Mouse (Mus musculus): ENCODE measurements around the gene Pom121.
"Not testable (repeated sequence)": the region's sequence is repeated elsewhere in the genome, so short reads cannot be mapped to it uniquely, and the experiment has no call there.

Gene Pom121

GRCm38 (mm10) chr5:135369787-135370654 is 24.3 kb downstream of the Pom121 start, which contains the start of gene Nsun5:
Gene Nsun5, plus strand, starts transcription at chr5:135369953.
- in situ Hi-C loops (cut with MboI; ENCODE audit: low sequenced_read_pairs) = no loop called here

DNA sequence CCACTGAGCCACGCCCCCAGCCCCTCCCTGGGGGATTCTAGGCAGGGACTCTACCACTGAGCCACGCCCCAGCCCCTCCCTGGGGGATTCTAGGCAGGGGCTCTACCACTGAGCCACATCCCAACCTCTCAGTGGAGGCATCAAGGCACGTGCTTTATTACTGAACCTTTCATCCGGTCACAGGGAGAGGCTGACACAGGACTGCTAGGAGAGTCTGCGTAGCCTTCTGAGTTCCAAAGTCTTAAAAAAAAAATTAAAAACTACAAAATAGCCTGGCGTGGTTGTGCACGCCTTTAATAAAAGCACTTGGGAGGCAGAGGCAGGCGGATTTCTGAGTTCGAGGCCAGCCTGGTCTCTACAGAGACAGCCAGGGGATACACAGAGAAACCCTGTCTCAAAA is 25.1 kb downstream of the Pom121 start:
- in situ Hi-C loops (cut with MboI; ENCODE audit: low sequenced_read_pairs) = not testable (repeated sequence)

DNA sequence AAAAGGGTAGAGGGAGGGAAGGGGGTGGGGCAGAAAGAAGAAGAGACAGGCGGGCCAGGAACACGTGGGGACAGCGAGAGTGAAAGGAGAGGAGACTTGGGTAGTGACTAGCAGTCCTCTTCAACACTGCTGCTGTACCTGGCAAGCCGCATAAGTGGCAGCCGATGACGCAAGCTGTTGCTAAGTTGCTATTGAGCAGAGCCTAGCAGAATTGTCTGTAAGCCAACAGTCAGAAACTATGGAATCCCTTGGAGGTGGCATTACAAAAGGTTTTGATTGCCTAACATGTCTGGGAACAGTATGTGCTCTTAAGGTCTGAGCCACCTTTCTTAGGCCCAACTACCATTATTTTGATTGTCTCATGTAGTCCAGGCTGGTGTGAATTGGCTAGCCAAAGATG is 26.0 kb downstream of the Pom121 start:
- in situ Hi-C loops (cut with MboI; ENCODE audit: low sequenced_read_pairs) = no loop called here

DNA sequence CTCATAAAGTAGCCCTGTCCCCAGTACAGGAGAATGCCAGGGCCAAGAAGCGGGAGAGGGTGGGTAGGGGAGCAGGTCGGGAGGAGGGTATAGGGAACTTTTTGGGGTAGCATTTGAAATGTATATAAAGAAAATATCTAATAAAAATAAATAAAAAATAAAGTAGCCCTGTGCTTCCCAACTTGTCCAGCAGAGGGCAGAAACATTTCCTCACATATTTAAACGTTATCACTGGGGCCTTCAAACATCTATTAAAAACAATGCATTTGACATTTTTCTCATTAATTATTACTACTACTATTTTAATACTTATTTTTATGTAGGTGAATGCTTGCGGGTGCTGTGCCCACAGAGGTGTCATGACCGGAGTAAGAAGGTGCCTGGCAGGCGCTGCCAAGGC is 26.5 kb downstream of the Pom121 start:
- in situ Hi-C loops (cut with MboI; ENCODE audit: low sequenced_read_pairs) = no loop called here

DNA sequence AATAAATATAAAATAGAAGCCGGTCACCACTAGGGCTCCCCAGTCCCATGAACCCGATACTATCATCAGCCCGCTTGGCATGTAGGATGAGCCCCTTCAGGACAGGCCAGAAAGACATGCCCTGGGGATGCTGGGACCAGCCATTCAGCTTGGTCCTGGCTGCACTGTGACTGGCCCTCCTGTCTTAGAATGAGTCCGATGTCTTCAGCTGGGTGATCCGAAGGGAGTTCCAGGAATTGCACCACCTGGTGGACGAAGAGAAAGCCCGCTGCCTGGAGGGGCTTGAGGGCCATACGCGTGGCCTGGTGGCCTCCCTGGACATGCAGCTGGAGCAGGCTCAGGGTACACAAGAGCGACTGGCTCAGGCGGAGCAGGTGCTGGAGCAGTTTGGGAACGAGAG is 30.8 kb downstream of the Pom121 start:
- in situ Hi-C loops (cut with MboI; ENCODE audit: low sequenced_read_pairs) = no loop called here

DNA sequence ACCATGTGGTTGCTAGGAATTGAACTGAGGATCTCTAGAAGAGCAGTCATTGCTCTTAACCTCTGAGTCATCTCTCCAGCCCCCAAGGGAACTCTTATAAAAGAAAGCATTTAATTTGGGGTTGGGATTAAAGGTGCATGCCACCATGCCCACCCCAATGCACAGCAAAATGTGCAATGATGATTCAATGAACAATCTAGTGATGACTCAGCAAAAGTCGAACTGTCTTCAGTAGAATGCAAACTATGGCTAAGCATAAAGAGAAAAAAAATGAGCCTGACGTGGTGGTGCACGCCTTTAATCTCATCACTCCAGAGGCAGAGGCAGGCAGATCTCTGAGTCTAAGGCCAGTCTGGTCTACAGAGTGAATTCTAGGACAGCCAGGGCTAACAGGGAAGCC is 31.8 kb downstream of the Pom121 start:
- in situ Hi-C loops (cut with MboI; ENCODE audit: low sequenced_read_pairs) = no loop called here

- in situ Hi-C loops (cut with MboI; ENCODE audit: low sequenced_read_pairs) = no loop called here
Measured at GRCm38 (mm10) chr5:135359772-135360171, 34.6 kb downstream of the Pom121 start.

DNA sequence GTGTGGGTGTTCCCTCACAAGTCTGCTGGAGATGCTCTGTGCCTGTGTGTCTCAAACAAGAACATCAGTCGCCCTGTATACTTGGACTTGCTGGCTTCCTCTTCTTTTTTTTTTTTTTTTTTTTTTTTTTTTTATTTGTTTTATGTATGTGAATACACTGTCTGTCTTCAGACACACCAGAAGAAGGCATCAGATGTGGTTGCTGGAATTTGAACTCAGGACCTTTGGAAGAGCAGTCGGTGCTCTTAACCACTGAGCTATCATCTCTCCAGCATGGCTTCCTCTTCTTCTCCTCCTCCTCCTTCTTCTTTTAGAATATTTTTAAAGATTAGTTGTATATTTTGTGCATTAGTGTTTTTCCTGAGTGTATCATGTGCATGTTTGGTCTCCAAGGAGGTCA is 36.8 kb downstream of the Pom121 start:
- in situ Hi-C loops (cut with MboI; ENCODE audit: low sequenced_read_pairs) = no loop called here

- in situ Hi-C loops (cut with MboI; ENCODE audit: low sequenced_read_pairs) = no loop called here
Measured at GRCm38 (mm10) chr5:135356090-135356489, 38.3 kb downstream of the Pom121 start.

DNA sequence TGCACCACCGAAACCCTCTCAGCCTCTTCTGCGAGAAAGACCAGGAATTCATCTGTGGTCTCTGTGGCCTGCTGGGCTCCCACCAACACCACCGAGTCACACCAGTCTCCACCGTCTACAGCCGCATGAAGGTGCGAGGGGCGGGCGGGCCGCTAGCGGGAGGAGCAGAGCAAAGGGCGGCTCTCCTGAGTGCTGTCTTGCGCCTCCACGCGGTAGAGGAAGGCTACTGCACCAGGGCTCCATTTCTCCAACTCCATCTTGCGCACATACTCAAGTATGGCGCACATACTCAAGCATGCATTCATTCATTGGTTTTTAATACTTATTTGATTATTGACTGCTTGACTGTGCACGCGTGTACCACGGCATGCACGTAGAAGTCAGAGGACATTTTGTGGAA is 40.8 kb downstream of the Pom121 start:
- in situ Hi-C loops (cut with MboI; ENCODE audit: low sequenced_read_pairs) = no loop called here

DNA sequence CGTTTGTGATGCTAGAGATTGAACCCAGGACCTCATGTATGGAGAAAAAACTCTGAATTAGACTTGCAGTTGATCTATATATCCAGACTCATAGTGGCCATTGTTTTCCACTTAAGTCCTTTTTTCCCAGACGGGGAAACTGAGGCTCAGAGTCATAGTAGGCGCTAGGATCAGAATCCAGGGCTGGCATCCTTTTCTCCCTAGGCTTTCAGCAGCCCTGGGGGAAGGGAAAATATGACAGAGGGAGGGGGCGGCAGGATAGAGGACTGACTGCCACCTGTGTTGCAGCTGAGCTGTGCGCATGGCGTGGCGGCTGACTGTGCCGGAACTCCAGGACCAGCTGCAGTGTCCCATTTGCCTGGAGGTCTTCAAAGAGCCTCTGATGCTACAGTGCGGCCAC is 41.4 kb downstream of the Pom121 start, which contains the start of gene Trim50:
Trim50 (plus strand) TSS at position 301 of the 400 bp plus-strand sequence.
- in situ Hi-C loops (cut with MboI; ENCODE audit: low sequenced_read_pairs) = no loop called here

GRCm38 (mm10) chr5:135351606-135352005 is 42.7 kb downstream of the Pom121 start:
- in situ Hi-C loops (cut with MboI; ENCODE audit: low sequenced_read_pairs) = no loop called here

DNA sequence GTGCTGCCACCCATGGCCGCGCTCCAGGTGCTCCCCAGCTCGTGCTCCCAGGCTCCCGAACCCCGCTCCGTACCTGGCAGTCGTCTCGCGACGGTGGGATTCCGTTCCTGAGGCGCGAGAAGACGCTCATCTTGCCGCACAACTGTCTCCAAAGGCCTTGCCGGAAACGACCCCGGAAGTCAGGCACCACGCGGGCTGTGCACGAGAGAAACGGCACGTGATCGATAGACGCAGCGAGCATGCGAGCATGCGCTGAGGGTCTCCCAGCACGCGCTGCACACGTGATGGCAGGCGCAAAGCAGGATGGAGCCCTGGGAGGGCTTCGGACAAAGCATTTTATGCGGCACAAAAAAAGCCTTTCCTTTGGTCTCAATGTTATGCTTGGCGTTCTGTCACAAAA is 44.5 kb downstream of the Pom121 start, which contains the start of gene Fkbp6:
Fkbp6 (minus strand) TSS at position 183 of the 400 bp plus-strand sequence.
- in situ Hi-C loops (cut with MboI; ENCODE audit: low sequenced_read_pairs) = no loop called here

DNA sequence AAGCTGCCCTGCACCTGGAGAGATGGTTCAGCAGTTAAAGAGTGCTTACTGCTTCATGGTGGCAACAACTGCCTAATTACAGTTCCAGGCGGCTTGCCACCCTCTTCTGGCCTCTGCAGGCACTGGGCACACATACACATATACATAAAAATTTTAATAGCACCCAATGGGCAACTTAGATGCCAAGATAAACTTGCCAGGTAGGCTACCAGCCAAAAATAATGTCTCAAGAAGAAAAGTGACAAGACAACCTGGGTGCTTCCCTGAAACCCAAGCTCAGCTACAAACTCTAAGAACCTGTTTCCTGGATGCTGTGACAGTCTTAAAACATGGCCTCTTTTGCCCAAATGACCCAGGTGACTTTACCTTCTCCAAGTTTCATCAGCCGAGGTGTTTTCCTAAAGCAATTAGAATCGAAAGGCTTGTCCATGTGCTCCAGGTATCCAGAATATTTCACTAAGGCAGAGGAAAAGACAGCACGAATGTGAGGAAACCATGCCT is 46.8 kb downstream of the Pom121 start:
- in situ Hi-C loops (cut with MboI; ENCODE audit: low sequenced_read_pairs) = no loop called here

- in situ Hi-C loops (cut with MboI; ENCODE audit: low sequenced_read_pairs) = no loop called here
Measured at GRCm38 (mm10) chr5:135346430-135346829, 47.9 kb downstream of the Pom121 start.

- in situ Hi-C loops (cut with MboI; ENCODE audit: low sequenced_read_pairs) = no loop called here
Measured at GRCm38 (mm10) chr5:135345989-135346388, 48.4 kb downstream of the Pom121 start.

DNA sequence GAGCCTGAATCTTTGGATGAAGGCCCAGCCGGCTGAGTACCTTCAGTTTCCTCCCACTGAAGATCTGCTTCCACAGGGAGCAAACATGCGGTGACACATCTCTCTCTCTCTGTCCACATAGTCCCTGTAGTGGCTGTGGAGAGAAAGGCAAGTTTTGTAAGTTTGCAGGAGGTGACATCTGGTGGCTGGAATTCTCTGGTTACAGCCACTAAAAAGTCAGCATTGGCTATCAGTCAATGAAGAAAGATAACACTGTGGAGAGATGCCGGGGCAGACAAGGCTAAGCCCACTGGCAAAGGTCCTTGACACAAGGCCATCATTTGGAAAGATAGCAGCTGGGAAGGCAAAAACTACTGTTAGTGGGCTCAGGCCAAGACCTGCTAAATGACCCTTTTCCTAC is 56.8 kb downstream of the Pom121 start:
- in situ Hi-C loops (cut with MboI; ENCODE audit: low sequenced_read_pairs) = no loop called here

DNA sequence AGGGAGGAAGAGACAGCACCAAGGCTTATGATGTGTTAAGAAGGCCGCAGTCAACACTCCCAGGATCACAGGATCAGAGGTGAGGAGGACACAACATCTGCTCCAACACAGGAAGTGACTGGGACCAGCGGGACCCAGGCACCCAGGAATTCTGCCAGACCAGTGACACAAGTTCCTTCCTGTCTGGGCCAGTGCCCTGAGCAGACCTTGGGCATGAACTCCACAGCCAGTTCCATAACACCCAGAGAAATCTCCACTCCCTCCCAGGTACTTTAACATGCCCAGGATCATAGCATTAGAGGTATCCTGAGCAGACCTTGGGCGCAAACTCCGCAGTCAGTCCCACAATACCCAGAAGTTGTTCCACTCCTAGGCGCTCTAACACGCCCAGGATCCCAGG is 63.2 kb downstream of the Pom121 start:
- in situ Hi-C loops (cut with MboI; ENCODE audit: low sequenced_read_pairs) = no loop called here

GRCm38 (mm10) chr5:135330201-135330600 is 64.1 kb downstream of the Pom121 start:
- in situ Hi-C loops (cut with MboI; ENCODE audit: low sequenced_read_pairs) = no loop called here

GRCm38 (mm10) chr5:135329471-135329870 is 64.9 kb downstream of the Pom121 start:
- in situ Hi-C loops (cut with MboI; ENCODE audit: low sequenced_read_pairs) = no loop called here
